Mouse (Mus musculus) Patski (cell line): Measurements from ENCODE around the gene Thada. TPM values are rescaled to one million over a fixed set of nuclear protein-coding genes. Genes with fewer than 3 reads are reported as not detected.

Experiments used
- ATAC-seq: fragments of 100-300 bp; one replicate; pipeline ENCODE4 v1.8.0; 2021
- CTCF ChIA-PET: fragments of 350-600 bp; sonication (Branson Sonifier 250); formaldehyde crosslinking; loops from one replicate; lab custom pipeline; 2022; ENCODE audit warnings: inconsistent platforms; lab: Charles Lee
- POLR2A ChIA-PET: fragments of 350-600 bp; sonication (Branson Sonifier 250); formaldehyde crosslinking; loops from one replicate; lab custom pipeline; 2022; ENCODE audit warnings: antibody characterized with exemption, inconsistent platforms; lab: Charles Lee
- DNase-seq: peaks from one replicate; pipeline ENCODE4 v3.0.0-alpha.2; 2011; ENCODE audit warnings: low read depth, low spot score
- H3K27me3 ChIP-seq: fragments of 371-371 bp; one replicate; pipeline ENCODE4 v1.5.1; 2021
- CTCF ChIP-seq: fragments of 100-300 bp; IDR thresholded peaks from one replicate; pipeline ENCODE4 v1.5.1; 2021
- in situ Hi-C: fragments of 300-500 bp; cut with MboI; formaldehyde crosslinking; loops from 3 replicates; pipeline ENCODE4 v1.11.1; 2018; ENCODE audit warnings: low pct_unique_long_range_greater_than_20kb, mixed read lengths
- polyA plus RNA-seq: library from polyadenylated mRNA; unstranded; gene quantifications from one replicate; pipeline ENCODE4 v1.2.3, GENCODE M21; 2021

Gene Thada
- polyA plus RNA-seq, 1 experiment from 2014 or later = 16.3 TPM

GRCm38 (mm10) chr17:84334241-84335014, 131.6 kb downstream of the Thada start:
- POLR2A ChIA-PET = interaction anchor here (0.7 to 0.8 kb wide), 2 partner anchors 11 to 31 kb away, joined by 3 read pairs; no protein-coding TSS in a partner anchor
- CTCF ChIA-PET = interaction anchor here (0.8 kb wide), 1 partner anchor 10 kb away, joined by 3 read pairs; no protein-coding TSS in a partner anchor
- no peak for ATAC-seq
- no peak for DNase-seq
- H3K27me3 ChIP-seq = no peaks in the 10 kb centered on the region
- in situ Hi-C loops = no loop called here
- TF ChIP-seq CTCF = no peak

GRCm38 (mm10) chr17:84332940-84333339, 133.1 kb downstream of the Thada start:
- ChIA-PET CTCF (no interaction called here), POLR2A (no interaction called here)
- in situ Hi-C loops = no loop called here
- ATAC-seq (no peak), DNase-seq (no peak)
- TF ChIP-seq CTCF = no peak
- H3K27me3 ChIP-seq = no peaks in the 10 kb centered on the region

- TF ChIP-seq CTCF = no peak
- no peak for DNase-seq
- POLR2A ChIA-PET = no interaction called here
- CTCF ChIA-PET = interaction anchor here (1.3 kb wide), 1 partner anchor 33 kb away, joined by 4 read pairs; no protein-coding TSS in a partner anchor
- in situ Hi-C loops = no loop called here
- ATAC-seq = no peak
- no peaks in the 10 kb centered on the region for H3K27me3 ChIP-seq
These were observed 135.0 kb downstream of the Thada start for GRCm38 (mm10) chr17:84330986-84331385.

- in situ Hi-C loops = no loop called here
- CTCF ChIA-PET = interaction anchor here (1.3 kb wide), 1 partner anchor 34 kb away, joined by 4 read pairs; no protein-coding TSS in a partner anchor
- DNase-seq (no peak), ATAC-seq (no peak)
- POLR2A ChIA-PET = no interaction called here
- H3K27me3 ChIP-seq = no peaks in the 10 kb centered on the region
- TF ChIP-seq CTCF = no peak
These were observed 135.5 kb downstream of the Thada start for GRCm38 (mm10) chr17:84330506-84330905.

GRCm38 (mm10) chr17:84329906-84330470, 136.0 kb downstream of the Thada start:
- ChIA-PET CTCF (interaction anchor here (1.3 kb wide), 1 partner anchor 34 kb away, joined by 4 read pairs; no protein-coding TSS in a partner anchor), POLR2A (no interaction called here)
- H3K27me3 ChIP-seq = no peaks in the 10 kb centered on the region
- ATAC-seq (no peak), DNase-seq (no peak)
- in situ Hi-C loops = no loop called here
- no peak for TF ChIP-seq CTCF

- peak; percentile 44 for ATAC-seq
- TF ChIP-seq CTCF = no peak
- ChIA-PET POLR2A (no interaction called here), CTCF (interaction anchor here (0.8 kb wide), 1 partner anchor 10 kb away, joined by 3 read pairs; no protein-coding TSS in a partner anchor)
- no peak for DNase-seq
- H3K27me3 ChIP-seq = no peaks in the 10 kb centered on the region
- in situ Hi-C loops = no loop called here
These were observed 137.5 kb downstream of the Thada start for GRCm38 (mm10) chr17:84328526-84328925.

GRCm38 (mm10) chr17:84327051-84327925, 138.7 kb downstream of the Thada start:
- ChIA-PET CTCF (interaction anchor here (0.8 kb wide), 1 partner anchor 9 kb away, joined by 3 read pairs; no protein-coding TSS in a partner anchor), POLR2A (interaction anchor here (0.7 kb wide), 1 partner anchor 128 kb away, joined by 3 read pairs; no protein-coding TSS in a partner anchor)
- no peak for ATAC-seq
- TF ChIP-seq CTCF = no peak
- H3K27me3 ChIP-seq = no peaks in the 10 kb centered on the region
- in situ Hi-C loops = no loop called here
- no peak for DNase-seq

- no peak for ATAC-seq
- no peak for DNase-seq
- in situ Hi-C loops = no loop called here
- no peak for TF ChIP-seq CTCF
- ChIA-PET CTCF (no interaction called here), POLR2A (no interaction called here)
- H3K27me3 ChIP-seq = no peaks in the 10 kb centered on the region
These were observed 143.8 kb downstream of the Thada start for GRCm38 (mm10) chr17:84322176-84322575.

- in situ Hi-C loops = no loop called here
- ChIA-PET CTCF (no interaction called here), POLR2A (no interaction called here)
- DNase-seq = no peak
- no peaks in the 10 kb centered on the region for H3K27me3 ChIP-seq
- TF ChIP-seq CTCF = no peak
- no peak for ATAC-seq
These were observed 144.7 kb downstream of the Thada start for GRCm38 (mm10) chr17:84321351-84321750.

GRCm38 (mm10) chr17:84320576-84320975, 145.4 kb downstream of the Thada start:
- DNase-seq = no peak
- no peak for ATAC-seq
- ChIA-PET POLR2A (no interaction called here), CTCF (interaction anchor here (0.9 kb wide), 1 partner anchor 22 kb away, joined by 3 read pairs; no protein-coding TSS in a partner anchor)
- TF ChIP-seq CTCF = no peak
- in situ Hi-C loops = no loop called here
- H3K27me3 ChIP-seq = no peaks in the 10 kb centered on the region
